Mouse (Mus musculus): ENCODE measurements around the gene Crmp1. TPM values are rescaled to one million over a fixed set of nuclear protein-coding genes. Genes with fewer than 3 reads are reported as not detected.

Gene Crmp1
- polyA plus RNA-seq, 1 experiment from 2014 or later = 1.2 TPM

- Histone ChIP-seq H3K9ac (replicated peaks; ENCODE audit: low read depth) (no peak overlapping the region), H3K9me3 (ENCODE audit: low read length) (no peaks in the 10 kb centered on the region), H3K27ac (ENCODE audit: low read length) (no peak overlapping the region), H3K36me3 (ENCODE audit: insufficient read depth, low read length) (no peaks in the 10 kb centered on the region), H3K4me2 (replicated peaks; ENCODE audit: low read depth, low read length) (no peak overlapping the region), H3K27me3 (replicated peaks; ENCODE audit: insufficient read depth, low read length) (no peaks in the 10 kb centered on the region), H3K4me3 (ENCODE audit: low read depth, low read length) (no peak overlapping the region), H3K4me1 (ENCODE audit: insufficient read depth, low read depth, low read length) (no peaks in the 10 kb centered on the region)
- ATAC-seq (no peak), DNase-seq (ENCODE audit: low spot score) (no peak)
- TF ChIP-seq EP300 (IDR thresholded peaks at IDR 0.05) (no peak), CTCF (IDR thresholded peaks at IDR 0.05) (no peak)
- 50% methylated on average over 7 of the region's 7 CpGs for WGBS
Observed at GRCm38 (mm10) chr5:37256823-37257222, 15.1 kb downstream of the Crmp1 start.

- Histone ChIP-seq H3K4me2 (replicated peaks; ENCODE audit: low read depth, low read length) (no peak overlapping the region), H3K27ac (ENCODE audit: low read length) (no peak overlapping the region), H3K9me3 (ENCODE audit: low read length) (no peaks in the 10 kb centered on the region), H3K36me3 (ENCODE audit: insufficient read depth, low read length) (no peaks in the 10 kb centered on the region), H3K4me3 (ENCODE audit: low read depth, low read length) (no peak overlapping the region), H3K9ac (replicated peaks; ENCODE audit: low read depth) (no peak overlapping the region), H3K27me3 (replicated peaks; ENCODE audit: insufficient read depth, low read length) (no peaks in the 10 kb centered on the region), H3K4me1 (ENCODE audit: insufficient read depth, low read depth, low read length) (no peaks in the 10 kb centered on the region)
- TF ChIP-seq CTCF (IDR thresholded peaks at IDR 0.05) (no peak), EP300 (IDR thresholded peaks at IDR 0.05) (no peak)
- 40% methylated on average over 5 of the region's 5 CpGs for WGBS
- DNase-seq (ENCODE audit: low spot score) (peak; percentile 16), ATAC-seq (no peak)
Observed at GRCm38 (mm10) chr5:37257243-37257642, 15.5 kb downstream of the Crmp1 start.

GRCm38 (mm10) chr5:37261734-37262133 lies 20.0 kb downstream of the Crmp1 start:
- DNase-seq (ENCODE audit: low spot score) (no peak), ATAC-seq (no peak)
- Histone ChIP-seq H3K4me1 (ENCODE audit: insufficient read depth, low read depth, low read length) (no peaks in the 10 kb centered on the region), H3K4me2 (replicated peaks; ENCODE audit: low read depth, low read length) (no peak overlapping the region), H3K9ac (replicated peaks; ENCODE audit: low read depth) (no peak overlapping the region), H3K36me3 (ENCODE audit: insufficient read depth, low read length) (no peaks in the 10 kb centered on the region), H3K27me3 (replicated peaks; ENCODE audit: insufficient read depth, low read length) (no peaks in the 10 kb centered on the region), H3K27ac (ENCODE audit: low read length) (no peak overlapping the region), H3K4me3 (ENCODE audit: low read depth, low read length) (no peak overlapping the region), H3K9me3 (ENCODE audit: low read length) (no peaks in the 10 kb centered on the region)
- WGBS = 73% methylated on average over 5 of the region's 5 CpGs
- TF ChIP-seq EP300 (IDR thresholded peaks at IDR 0.05) (no peak), CTCF (IDR thresholded peaks at IDR 0.05) (no peak)

- no peak overlapping the region for H3K27ac ChIP-seq (ENCODE audit: low read length)
- H3K36me3 ChIP-seq (ENCODE audit: insufficient read depth, low read length) = no peaks in the 10 kb centered on the region
- no peak overlapping the region for H3K4me2 ChIP-seq (replicated peaks; ENCODE audit: low read depth, low read length)
- DNase-seq (ENCODE audit: low spot score) (no peak), ATAC-seq (no peak)
- H3K27me3 ChIP-seq (replicated peaks; ENCODE audit: insufficient read depth, low read length) = no peaks in the 10 kb centered on the region
- TF ChIP-seq CTCF (IDR thresholded peaks at IDR 0.05) = no peak
- no peak for TF ChIP-seq EP300 (IDR thresholded peaks at IDR 0.05)
- no peak overlapping the region for H3K4me3 ChIP-seq (ENCODE audit: low read depth, low read length)
- 64% methylated on average over 6 of the region's 6 CpGs for WGBS
- H3K4me1 ChIP-seq (ENCODE audit: insufficient read depth, low read depth, low read length) = no peaks in the 10 kb centered on the region
- no peaks in the 10 kb centered on the region for H3K9me3 ChIP-seq (ENCODE audit: low read length)
- no peak overlapping the region for H3K9ac ChIP-seq (replicated peaks; ENCODE audit: low read depth)
Observed at GRCm38 (mm10) chr5:37263816-37264215, 22.1 kb downstream of the Crmp1 start.

- H3K27ac ChIP-seq (ENCODE audit: low read length) = no peak overlapping the region
- H3K36me3 ChIP-seq (ENCODE audit: insufficient read depth, low read length) = no peaks in the 10 kb centered on the region
- TF ChIP-seq EP300 (IDR thresholded peaks at IDR 0.05) = no peak
- no peak for TF ChIP-seq CTCF (IDR thresholded peaks at IDR 0.05)
- DNase-seq (ENCODE audit: low spot score) (no peak), ATAC-seq (no peak)
- H3K4me2 ChIP-seq (replicated peaks; ENCODE audit: low read depth, low read length) = no peak overlapping the region
- H3K4me1 ChIP-seq (ENCODE audit: insufficient read depth, low read depth, low read length) = no peaks in the 10 kb centered on the region
- H3K4me3 ChIP-seq (ENCODE audit: low read depth, low read length) = no peak overlapping the region
- H3K9me3 ChIP-seq (ENCODE audit: low read length) = no peaks in the 10 kb centered on the region
- H3K27me3 ChIP-seq (replicated peaks; ENCODE audit: insufficient read depth, low read length) = no peaks in the 10 kb centered on the region
- 82% methylated on average over 11 of the region's 11 CpGs for WGBS
- H3K9ac ChIP-seq (replicated peaks; ENCODE audit: low read depth) = no peak overlapping the region
Observed at GRCm38 (mm10) chr5:37281021-37281420, 39.3 kb downstream of the Crmp1 start.

- TF ChIP-seq EP300 (IDR thresholded peaks at IDR 0.05) = no peak
- peak; percentile 71 for TF ChIP-seq CTCF (IDR thresholded peaks at IDR 0.05)
- H3K4me1 ChIP-seq (ENCODE audit: insufficient read depth, low read depth, low read length) = no peaks in the 10 kb centered on the region
- ATAC-seq (no peak), DNase-seq (ENCODE audit: low spot score) (peak; percentile 17)
- H3K9me3 ChIP-seq (ENCODE audit: low read length) = no peaks in the 10 kb centered on the region
- H3K27ac ChIP-seq (ENCODE audit: low read length) = no peak overlapping the region
- no peak overlapping the region for H3K9ac ChIP-seq (replicated peaks; ENCODE audit: low read depth)
- H3K4me3 ChIP-seq (ENCODE audit: low read depth, low read length) = no peak overlapping the region
- H3K36me3 ChIP-seq (ENCODE audit: insufficient read depth, low read length) = no peaks in the 10 kb centered on the region
- no peak overlapping the region for H3K4me2 ChIP-seq (replicated peaks; ENCODE audit: low read depth, low read length)
- H3K27me3 ChIP-seq (replicated peaks; ENCODE audit: insufficient read depth, low read length) = no peaks in the 10 kb centered on the region
- 52% methylated on average over 3 of the region's 3 CpGs for WGBS
Observed at GRCm38 (mm10) chr5:37288374-37288773, 46.6 kb downstream of the Crmp1 start.

- ATAC-seq = no peak
- peak; percentile 51 for DNase-seq (ENCODE audit: low spot score)
- peak; percentile 80 for TF ChIP-seq CTCF (IDR thresholded peaks at IDR 0.05)
- TF ChIP-seq EP300 (IDR thresholded peaks at IDR 0.05) = no peak
- WGBS = 19% methylated on average over 3 of the region's 3 CpGs
- H3K27me3 ChIP-seq (replicated peaks; ENCODE audit: insufficient read depth, low read length) = no peaks in the 10 kb centered on the region
- no peak overlapping the region for H3K4me3 ChIP-seq (ENCODE audit: low read depth, low read length)
- H3K9me3 ChIP-seq (ENCODE audit: low read length) = no peaks in the 10 kb centered on the region
- H3K4me2 ChIP-seq (replicated peaks; ENCODE audit: low read depth, low read length) = no peak overlapping the region
- H3K36me3 ChIP-seq (ENCODE audit: insufficient read depth, low read length) = no peaks in the 10 kb centered on the region
- H3K27ac ChIP-seq (ENCODE audit: low read length) = no peak overlapping the region
- H3K4me1 ChIP-seq (ENCODE audit: insufficient read depth, low read depth, low read length) = no peaks in the 10 kb centered on the region
- H3K9ac ChIP-seq (replicated peaks; ENCODE audit: low read depth) = no peak overlapping the region
Observed at GRCm38 (mm10) chr5:37289236-37289635, 47.5 kb downstream of the Crmp1 start.
